Mouse (Mus musculus) frontal cortex, postnatal 10 days (tissue): ENCODE results near the gene Lmo2.

ENCODE experiments used
- DNase-seq, 2 experiments: peaks; one replicate each; pipeline ENCODE4 v3.0.0; 2022; ENCODE audit warnings: low spot score in 2 of 2, mixed read lengths in 1 of 2

Gene Lmo2

GRCm38 (mm10) chr2:103957649-103958546 lies at the start of gene Lmo2:
Gene Lmo2 (plus strand): TSS chr2:103957986.
- DNase-seq: no peak

- no peak for DNase-seq
These were observed 47.2 kb upstream of the Lmo2 start for GRCm38 (mm10) chr2:103910601-103911000.

- no peak for DNase-seq
These were observed 45.1 kb upstream of the Lmo2 start for GRCm38 (mm10) chr2:103912481-103913251.

GRCm38 (mm10) chr2:103913252-103913650 lies 44.5 kb upstream of the Lmo2 start:
- no peak for DNase-seq

GRCm38 (mm10) chr2:103916069-103916468 lies 41.7 kb upstream of the Lmo2 start:
- no peak for DNase-seq

- no peak for DNase-seq
These were observed 40.4 kb upstream of the Lmo2 start for GRCm38 (mm10) chr2:103917375-103917774.

- no peak for DNase-seq
These were observed 39.4 kb upstream of the Lmo2 start for GRCm38 (mm10) chr2:103918375-103918774.

- DNase-seq: no peak
These were observed 38.3 kb upstream of the Lmo2 start for GRCm38 (mm10) chr2:103919488-103919887.

- no peak for DNase-seq
These were observed 31.1 kb upstream of the Lmo2 start for GRCm38 (mm10) chr2:103926586-103927113.

- no peak for DNase-seq
These were observed 30.1 kb upstream of the Lmo2 start for GRCm38 (mm10) chr2:103927610-103928145.

GRCm38 (mm10) chr2:103930306-103931019 lies 27.3 kb upstream of the Lmo2 start:
- DNase-seq: no peak

GRCm38 (mm10) chr2:103931511-103931911 lies 26.3 kb upstream of the Lmo2 start:
- DNase-seq: no peak

GRCm38 (mm10) chr2:103932025-103932424 lies 25.8 kb upstream of the Lmo2 start:
- no peak for DNase-seq

GRCm38 (mm10) chr2:103932480-103932879 lies 25.3 kb upstream of the Lmo2 start:
- no peak for DNase-seq

- DNase-seq: no peak
These were observed 23.5 kb upstream of the Lmo2 start for GRCm38 (mm10) chr2:103934270-103934669.

- no peak for DNase-seq
These were observed 23.1 kb upstream of the Lmo2 start for GRCm38 (mm10) chr2:103934670-103935069.

- DNase-seq: no peak
These were observed 21.9 kb upstream of the Lmo2 start for GRCm38 (mm10) chr2:103935691-103936435.

GRCm38 (mm10) chr2:103936666-103937065 lies 21.1 kb upstream of the Lmo2 start:
- no peak for DNase-seq

GRCm38 (mm10) chr2:103937670-103938069 lies 20.1 kb upstream of the Lmo2 start:
- DNase-seq: no peak

- DNase-seq: no peak
These were observed 19.2 kb upstream of the Lmo2 start for GRCm38 (mm10) chr2:103938573-103938972.

GRCm38 (mm10) chr2:103939003-103939402 lies 18.8 kb upstream of the Lmo2 start:
- no peak for DNase-seq
